Mouse (Mus musculus) embryonic fibroblast, embryonic 13.5 days (primary cell): ENCODE data around the gene H2-Q6.
"Not testable (repeated sequence)": the region's sequence is repeated elsewhere in the genome, so short reads cannot be mapped to it uniquely, and the experiment has no call there.

Experiments used
- CTCF ChIP-seq: IDR thresholded peaks from 2 replicates; pipeline ENCODE4 v1.5.1; 2011; ENCODE audit warnings: mild to moderate bottlenecking, control low read depth, low read length, moderate library complexity, borderline replicate concordance; ENCODE audit not compliant: insufficient read depth
- POLR2A ChIP-seq: IDR thresholded peaks from 2 replicates; pipeline ENCODE4 v1.6.1; 2011; ENCODE audit warnings: low read depth, mild to moderate bottlenecking, control low read depth, low read length, moderate library complexity

DNA sequence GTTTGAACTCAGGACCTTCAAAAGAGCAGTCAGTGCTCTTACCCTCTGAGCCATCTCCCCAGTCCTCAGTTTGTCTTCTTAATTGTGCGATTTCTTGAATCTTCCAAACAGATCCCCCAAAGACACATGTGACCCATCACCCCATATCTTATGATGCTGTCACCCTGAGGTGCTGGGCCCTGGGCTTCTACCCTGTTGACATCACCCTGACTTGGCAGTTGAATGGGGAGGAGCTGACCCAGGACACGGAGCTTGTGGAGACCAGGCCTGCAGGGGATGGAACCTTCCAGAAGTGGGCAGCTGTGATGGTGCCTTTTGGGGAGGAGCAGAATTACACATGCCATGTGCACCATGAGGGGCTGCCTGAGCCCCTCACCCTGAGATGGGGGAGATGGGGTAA lies 27.7 kb upstream of the H2-Q6 start:
- TF ChIP-seq POLR2A, CTCF: not testable (repeated sequence)
